Mouse (Mus musculus): Measurements from ENCODE around the gene Eps8l2. TPM values are rescaled to one million over a fixed set of nuclear protein-coding genes. Genes with fewer than 3 reads are reported as not detected.
"Not testable (repeated sequence)": the region's sequence is repeated elsewhere in the genome, so short reads cannot be mapped to it uniquely, and the experiment has no call there.

The Eps8l2 gene
- total RNA-seq, 1 experiment from 2014 or later, result not detected

- ATAC-seq (replicated peaks; ENCODE audit: insufficient number of reproducible peaks, low FRiP score, low TSS enrichment, poor library complexity, severe bottlenecking), result peak; percentile 91
These were observed 53.2 kb downstream of the Eps8l2 start, which contains the start of gene Taldo1 for GRCm38 (mm10) chr7:141391625-141392551. Gene Taldo1 (plus strand): TSS chr7:141392199.

DNA sequence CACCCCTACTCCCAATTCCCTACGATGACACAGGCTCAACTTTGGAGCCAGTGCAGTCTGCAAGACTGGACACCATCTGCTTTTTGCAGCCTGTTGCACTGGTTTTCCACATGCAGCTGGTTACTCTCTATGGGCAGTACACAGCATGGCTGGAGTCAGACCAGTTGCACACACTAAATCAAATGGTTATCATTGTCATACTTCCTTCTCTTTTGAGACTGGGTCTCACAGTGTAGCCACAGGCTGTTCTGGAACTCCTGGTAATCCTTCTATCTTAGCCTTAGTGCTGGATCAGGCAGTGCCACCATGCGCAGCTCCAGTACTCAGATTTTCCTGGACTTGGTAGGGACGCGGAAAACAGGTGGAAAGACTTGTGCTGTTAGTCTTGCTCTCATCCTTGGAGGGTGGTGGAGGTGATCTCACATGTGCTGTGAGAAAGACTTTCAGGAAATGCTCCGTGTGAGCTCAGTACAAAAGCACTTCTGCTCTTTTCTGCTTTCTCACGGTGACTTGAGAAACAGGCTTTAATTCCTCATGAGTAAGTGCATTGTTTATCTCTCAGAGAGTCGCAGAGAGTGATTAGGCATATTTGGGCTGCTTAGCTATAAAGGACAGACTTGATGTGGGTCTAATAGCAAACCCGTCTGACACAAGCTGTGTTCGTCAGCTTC is 54.0 kb downstream of the Eps8l2 start:
- peak; percentile 37 for ATAC-seq (replicated peaks; ENCODE audit: insufficient number of reproducible peaks, low FRiP score, low TSS enrichment, poor library complexity, severe bottlenecking)

GRCm38 (mm10) chr7:141394158-141394557 is 55.5 kb downstream of the Eps8l2 start:
- ATAC-seq (replicated peaks; ENCODE audit: insufficient number of reproducible peaks, low FRiP score, low TSS enrichment, poor library complexity, severe bottlenecking), result peak; percentile 70

DNA sequence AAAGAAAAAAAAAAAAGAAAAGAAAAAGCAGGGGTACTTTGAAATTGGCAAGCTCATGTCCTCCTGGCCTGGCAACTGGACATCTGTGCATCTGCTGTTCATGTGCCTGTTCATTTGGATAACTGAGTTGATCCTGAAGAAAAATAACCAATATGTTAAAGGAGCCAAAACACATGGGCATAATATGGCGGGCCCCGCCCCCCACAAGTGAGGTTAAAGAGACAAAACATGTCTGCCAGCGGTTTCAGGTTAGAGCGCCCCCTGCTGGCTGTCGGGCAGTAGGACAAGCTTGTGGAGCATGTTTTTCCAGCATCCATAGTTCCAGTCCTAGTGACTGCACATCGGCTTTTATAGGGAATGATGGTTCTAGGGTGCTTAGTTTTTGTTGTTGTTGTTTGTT is 56.1 kb downstream of the Eps8l2 start:
- peak; percentile 34; the same call in 1 of the 2 replicates for ATAC-seq (replicated peaks; ENCODE audit: insufficient number of reproducible peaks, low FRiP score, low TSS enrichment, poor library complexity, severe bottlenecking)

- no peak for ATAC-seq (replicated peaks; ENCODE audit: insufficient number of reproducible peaks, low FRiP score, low TSS enrichment, poor library complexity, severe bottlenecking)
These were observed 56.7 kb downstream of the Eps8l2 start for GRCm38 (mm10) chr7:141395348-141395747.

DNA sequence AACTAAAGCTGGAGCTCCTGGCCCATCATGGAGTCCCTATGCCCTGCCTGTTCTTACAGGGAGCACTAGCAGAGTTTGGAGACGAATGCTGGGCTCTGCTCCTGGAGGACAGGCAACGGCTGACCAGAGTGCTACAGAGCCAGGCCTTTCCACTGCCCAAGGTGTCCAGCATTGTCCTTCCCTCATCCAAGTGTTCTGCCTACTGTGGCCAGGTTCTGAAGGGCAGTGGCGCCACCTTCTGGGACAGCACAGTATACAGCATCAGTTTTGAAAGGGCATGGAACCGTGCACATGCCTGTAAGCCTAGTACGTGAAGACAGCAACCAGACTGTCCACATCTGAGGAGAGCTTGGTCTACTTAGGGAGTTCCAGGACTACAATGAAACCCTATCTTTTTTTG is 64.6 kb downstream of the Eps8l2 start:
- ATAC-seq (replicated peaks; ENCODE audit: insufficient number of reproducible peaks, low FRiP score, low TSS enrichment, poor library complexity, severe bottlenecking), result peak; percentile 82

GRCm38 (mm10) chr7:141405466-141405865 is 66.8 kb downstream of the Eps8l2 start:
- ATAC-seq (replicated peaks; ENCODE audit: insufficient number of reproducible peaks, low FRiP score, low TSS enrichment, poor library complexity, severe bottlenecking), result no peak

GRCm38 (mm10) chr7:141407670-141408069 is 69.0 kb downstream of the Eps8l2 start:
- ATAC-seq (replicated peaks; ENCODE audit: insufficient number of reproducible peaks, low FRiP score, low TSS enrichment, poor library complexity, severe bottlenecking), result not testable (repeated sequence)

GRCm38 (mm10) chr7:141408833-141409232 is 70.2 kb downstream of the Eps8l2 start:
- ATAC-seq (replicated peaks; ENCODE audit: insufficient number of reproducible peaks, low FRiP score, low TSS enrichment, poor library complexity, severe bottlenecking), result peak; percentile 75

DNA sequence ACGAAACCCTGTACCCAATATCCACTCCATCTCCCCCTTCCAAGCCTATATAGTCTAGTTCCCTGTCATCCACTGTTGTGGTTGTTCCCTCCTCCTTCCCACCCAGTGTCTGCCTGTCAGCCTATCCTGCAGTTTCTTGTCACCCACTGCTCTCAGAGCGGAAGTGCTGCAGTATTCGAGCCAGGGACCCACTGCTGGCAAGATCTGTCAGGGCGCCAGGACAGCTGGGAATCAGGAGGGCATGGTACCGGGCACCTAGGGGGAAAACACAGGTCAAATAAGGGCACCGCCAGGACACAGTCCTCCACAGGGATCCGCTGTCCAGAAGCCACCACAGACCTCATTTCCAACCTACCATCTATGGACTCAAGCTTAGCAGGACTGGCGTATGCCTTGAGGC is 72.0 kb downstream of the Eps8l2 start:
- ATAC-seq (replicated peaks; ENCODE audit: insufficient number of reproducible peaks, low FRiP score, low TSS enrichment, poor library complexity, severe bottlenecking), result no peak

DNA sequence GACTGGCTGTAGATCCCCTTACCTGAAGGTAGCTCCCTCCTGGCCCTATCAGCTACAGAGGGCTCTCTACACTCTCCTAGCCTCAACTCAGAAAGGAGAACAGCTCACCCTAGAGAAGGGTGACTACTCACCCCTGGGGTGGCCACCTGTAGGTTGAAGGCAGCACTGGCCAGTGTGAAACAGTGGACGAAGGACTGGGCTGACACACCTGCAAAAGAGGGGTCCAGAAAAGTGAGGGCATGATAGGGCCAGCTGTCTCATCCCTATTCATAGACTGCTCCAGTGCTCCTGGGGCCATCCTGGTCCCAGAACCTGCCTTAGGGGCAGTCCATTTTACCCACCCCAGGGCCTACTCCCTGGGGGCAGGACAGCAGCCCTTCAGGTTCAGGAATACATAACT is 73.0 kb downstream of the Eps8l2 start:
- ATAC-seq (replicated peaks; ENCODE audit: insufficient number of reproducible peaks, low FRiP score, low TSS enrichment, poor library complexity, severe bottlenecking), result no peak

Other genes with a start within 250 kb of the Eps8l2 start
- 9.1 to 25.0 TPM (median 12.5 TPM) in 3 replicates for gene Sigirr, start 238.3 kb upstream of the Eps8l2 start, total RNA-seq (2017)
- gene Ano9, start 221.1 kb upstream of the Eps8l2 start, total RNA-seq (2017), result not detected in 3 replicates
- gene Ptdss2, start 216.5 kb upstream of the Eps8l2 start, total RNA-seq (2017), result 1.4 to 6.9 TPM (median 1.5 TPM) in 3 replicates
- gene Rnh1, start 166.0 kb upstream of the Eps8l2 start, total RNA-seq (2017), result 73.1 to 101 TPM (median 77.7 TPM) in 3 replicates
- 22.4 to 25.6 TPM (median 25.2 TPM) in 3 replicates for gene Hras, start 144.9 kb upstream of the Eps8l2 start, total RNA-seq (2017)
- gene Lrrc56, start 144.7 kb upstream of the Eps8l2 start, total RNA-seq (2017), result 2.1 to 2.8 TPM (median 2.1 TPM) in 3 replicates
- gene Lmntd2, start 124.8 kb upstream of the Eps8l2 start, total RNA-seq (2017), result 1.6 TPM in 1 of 3 replicates, not detected in the others
- gene Rassf7, start 123.0 kb upstream of the Eps8l2 start, total RNA-seq (2017), result 1.4 to 11.5 TPM (median 1.9 TPM) in 3 replicates
- gene Phrf1, start 110.1 kb upstream of the Eps8l2 start, total RNA-seq (2017), result 51.4 to 90.4 TPM (median 72.9 TPM) in 3 replicates
- 76.2 to 126 TPM (median 78.7 TPM) in 3 replicates for gene Irf7, start 72.4 kb upstream of the Eps8l2 start, total RNA-seq (2017)
- gene Cdhr5, start 62.1 kb upstream of the Eps8l2 start, total RNA-seq (2017), result not detected in 3 replicates
- not detected in 3 replicates for gene Sct, start 59.7 kb upstream of the Eps8l2 start, total RNA-seq (2017)
- gene Drd4, start 46.9 kb upstream of the Eps8l2 start, total RNA-seq (2017), result not detected in 3 replicates
- 10.2 to 21.2 TPM (median 16.0 TPM) in 3 replicates for gene Deaf1, start 11.2 kb upstream of the Eps8l2 start, total RNA-seq (2017)
- 2.8 to 16.3 TPM (median 7.1 TPM) in 3 replicates for gene Tmem80, start 11.1 kb upstream of the Eps8l2 start, total RNA-seq (2017)
- 548 to 1,201 TPM (median 1,116 TPM) in 3 replicates for gene Taldo1, start 53.3 kb downstream of the Eps8l2 start, total RNA-seq (2017)
- 11.4 to 15.3 TPM (median 14.6 TPM) in 3 replicates for gene Gatd1, start 75.3 kb downstream of the Eps8l2 start, total RNA-seq (2017)
- not detected in 3 replicates for gene Cend1, start 90.6 kb downstream of the Eps8l2 start, total RNA-seq (2017)
- 6.2 to 14.8 TPM (median 7.4 TPM) in 3 replicates for gene Slc25a22, start 99.0 kb downstream of the Eps8l2 start, total RNA-seq (2017)
- gene Pidd1, start 105.1 kb downstream of the Eps8l2 start, total RNA-seq (2017), result 4.5 to 5.9 TPM (median 4.8 TPM) in 3 replicates
- gene Rplp2, start 108.5 kb downstream of the Eps8l2 start, total RNA-seq (2017), result 2,770 to 3,796 TPM (median 2,928 TPM) in 3 replicates
- 19.7 to 28.0 TPM (median 25.4 TPM) in 3 replicates for gene Pnpla2, start 116.3 kb downstream of the Eps8l2 start, total RNA-seq (2017)
- not detected in 3 replicates for gene Cracr2b, start 122.2 kb downstream of the Eps8l2 start, total RNA-seq (2017)
- gene Cd151, start 128.5 kb downstream of the Eps8l2 start, total RNA-seq (2017), result 17.8 to 40.8 TPM (median 20.7 TPM) in 3 replicates
- 14.0 to 22.2 TPM (median 14.6 TPM) in 3 replicates for gene Polr2l, start 136.3 kb downstream of the Eps8l2 start, total RNA-seq (2017)
- gene Tspan4, start 136.4 kb downstream of the Eps8l2 start, total RNA-seq (2017), result 0.95 TPM in 1 of 3 replicates, not detected in the others
- gene Chid1, start 201.0 kb downstream of the Eps8l2 start, total RNA-seq (2017), result 10.4 to 19.8 TPM (median 13.9 TPM) in 3 replicates
- gene Ap2a2, start 223.3 kb downstream of the Eps8l2 start, total RNA-seq (2017), result 39.0 to 52.7 TPM (median 48.6 TPM) in 3 replicates